Mouse (Mus musculus) urinary bladder, adult 18-20 months (tissue): ENCODE measurements around the gene Top1.

Source experiments
- DNase-seq, 2 experiments: peaks; one replicate each; pipeline ENCODE4 v3.0.0; 2022; ENCODE audit warnings: low spot score in 2 of 2, mixed read lengths in 2 of 2

Gene Top1

GRCm38 (mm10) chr2:160645614-160646137 lies at the start of gene Top1:
Gene Top1 (plus strand): TSS chr2:160645888.
- DNase-seq, result peak; percentile 97 to 99

- DNase-seq, result peak; percentile 41 to 51
Measured at GRCm38 (mm10) chr2:160597582-160598281, 48.0 kb upstream of the Top1 start.

DNA sequence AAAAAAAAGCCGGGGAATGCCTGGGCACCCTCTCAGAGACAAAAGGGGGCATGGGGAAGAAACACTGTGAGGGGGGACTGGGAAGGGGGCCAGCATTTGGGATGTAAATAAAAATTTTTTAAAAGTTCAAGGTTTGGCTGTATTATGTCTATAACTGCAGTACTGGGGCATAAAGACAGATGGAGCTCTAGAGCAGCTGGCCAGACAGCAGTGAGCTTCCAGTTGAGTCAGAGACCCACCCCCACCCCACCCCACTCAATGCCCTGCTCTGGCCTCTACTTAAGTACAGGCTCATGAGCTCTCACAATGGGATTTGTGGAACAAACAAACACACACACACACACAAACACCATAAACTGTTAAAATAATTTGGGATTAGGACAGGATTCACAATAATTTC lies 43.9 kb upstream of the Top1 start:
- no peak for DNase-seq

DNA sequence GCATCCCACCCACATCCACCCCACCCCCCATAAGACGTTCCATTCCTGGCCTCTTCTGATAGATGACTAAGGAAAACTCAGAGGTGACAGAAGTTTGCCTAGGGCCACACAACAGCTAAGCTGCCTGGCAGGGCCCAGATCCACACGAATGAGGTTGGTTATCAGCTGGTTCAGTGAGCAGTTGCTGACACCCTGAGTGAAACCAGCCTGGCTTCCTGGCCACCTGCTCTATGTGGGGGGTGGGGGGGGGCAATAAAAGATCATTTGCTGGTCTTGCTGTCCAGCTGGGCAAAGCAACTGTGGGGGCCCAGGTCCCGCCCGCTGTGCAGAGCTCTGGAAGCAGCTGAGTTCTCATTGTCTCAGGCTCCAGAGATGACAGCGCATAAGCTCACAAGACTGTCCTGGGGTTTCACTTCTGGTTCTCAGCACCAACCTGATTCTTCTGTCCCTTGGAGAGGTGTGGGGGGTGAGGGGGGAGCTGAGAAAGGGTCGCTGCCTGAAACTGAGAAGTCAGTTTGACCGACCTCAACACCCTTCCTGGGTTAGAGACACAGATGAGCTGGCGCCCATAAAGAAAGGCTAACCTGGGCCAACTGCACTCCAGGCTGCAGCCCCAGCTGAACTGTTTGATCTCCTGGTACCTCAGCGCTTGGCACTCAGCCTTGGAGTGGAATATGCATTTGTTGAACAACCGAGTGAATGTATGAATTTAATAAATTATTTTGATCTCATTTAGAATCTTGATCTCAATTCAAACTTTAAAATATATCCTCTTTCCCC lies 42.3 kb upstream of the Top1 start:
- DNase-seq, result no peak

GRCm38 (mm10) chr2:160610012-160610411 lies 35.7 kb upstream of the Top1 start:
- DNase-seq, result no peak

- DNase-seq, result no peak
Measured at GRCm38 (mm10) chr2:160613186-160613919, 32.3 kb upstream of the Top1 start.

DNA sequence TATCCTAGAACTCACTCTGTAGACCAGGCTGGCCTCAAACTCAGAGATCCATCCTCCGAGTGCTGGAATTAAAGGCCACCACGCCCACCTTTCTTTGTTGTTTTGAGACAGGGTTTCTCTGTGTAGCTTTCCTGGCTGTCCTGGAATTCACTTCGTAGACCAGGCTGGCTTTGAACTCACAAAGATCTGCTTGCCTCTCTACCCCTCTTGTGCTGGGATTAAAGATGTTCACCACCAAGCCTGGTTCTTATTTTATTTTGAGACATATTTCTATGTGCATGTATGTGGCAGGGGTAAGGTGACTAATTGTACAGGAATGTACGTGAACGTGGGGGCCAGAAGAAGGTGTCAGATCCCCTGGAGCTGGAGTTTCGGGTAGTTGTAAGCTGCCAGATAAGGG lies 27.9 kb upstream of the Top1 start:
- DNase-seq, result no peak

GRCm38 (mm10) chr2:160618619-160619220 lies 27.0 kb upstream of the Top1 start:
- no peak for DNase-seq

DNA sequence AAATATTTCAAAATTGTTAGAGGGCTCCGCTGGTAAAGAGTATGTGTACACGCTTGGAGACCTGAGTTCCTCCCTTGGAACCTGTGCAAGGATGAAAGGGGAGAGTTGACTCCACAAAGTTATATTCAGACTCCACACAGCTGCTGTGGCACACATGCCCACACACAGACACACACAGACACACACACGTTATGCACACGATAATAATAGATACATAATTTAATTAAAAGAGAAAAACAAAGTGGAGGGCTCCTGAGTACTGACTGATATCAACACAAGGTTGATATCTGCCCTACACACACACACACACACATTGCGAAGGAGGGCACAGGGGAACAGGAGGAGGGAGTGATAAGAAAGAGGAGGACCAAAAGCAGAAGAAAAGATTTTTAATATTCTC lies 26.4 kb upstream of the Top1 start:
- DNase-seq, result no peak

DNA sequence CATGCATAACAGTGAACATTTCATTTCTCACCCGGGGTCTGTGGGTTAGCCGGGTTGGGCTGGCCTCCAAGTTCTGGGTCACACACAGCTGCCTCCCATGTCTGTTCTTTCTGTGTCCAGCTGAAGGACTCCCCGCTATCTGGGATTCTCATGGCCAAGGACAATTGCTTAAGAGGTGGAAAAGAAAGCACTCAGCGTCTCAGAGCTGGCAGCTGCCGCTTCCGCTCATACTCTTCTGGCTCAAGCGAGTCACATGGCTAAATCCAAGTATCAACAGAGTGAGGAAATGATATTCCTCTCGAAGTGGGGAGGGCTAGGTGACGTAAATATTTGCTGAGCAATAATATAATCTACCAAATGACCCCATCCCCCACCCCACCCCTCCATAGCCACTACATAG lies 25.9 kb upstream of the Top1 start:
- DNase-seq, result peak; percentile 18 to 54

- no peak for DNase-seq
Measured at GRCm38 (mm10) chr2:160620279-160620963, 25.3 kb upstream of the Top1 start.

DNA sequence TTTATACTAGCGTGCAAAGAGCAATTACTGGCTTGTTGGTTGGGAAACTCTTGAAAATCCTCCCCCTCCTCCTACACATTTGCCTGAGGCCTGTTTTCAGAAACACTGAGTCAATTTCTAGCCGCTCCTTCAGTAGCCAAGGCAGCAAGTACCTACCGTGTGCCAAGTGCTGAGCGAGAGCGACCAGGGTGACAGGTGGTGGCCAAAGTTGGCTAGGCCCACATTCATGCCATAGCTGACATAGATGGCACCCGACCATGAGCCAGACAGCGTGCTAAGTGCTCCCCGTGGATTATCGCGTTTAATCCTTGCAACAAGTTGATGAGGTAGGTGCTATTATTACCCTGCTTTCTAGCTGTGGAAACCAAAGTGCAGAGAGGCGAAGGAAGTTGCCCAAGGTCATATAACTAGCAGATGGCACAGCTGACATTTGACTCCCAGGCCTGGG lies 24.7 kb upstream of the Top1 start:
- no peak for DNase-seq

GRCm38 (mm10) chr2:160621661-160622211 lies 24.0 kb upstream of the Top1 start:
- DNase-seq, result peak; percentile 34 to 73

DNA sequence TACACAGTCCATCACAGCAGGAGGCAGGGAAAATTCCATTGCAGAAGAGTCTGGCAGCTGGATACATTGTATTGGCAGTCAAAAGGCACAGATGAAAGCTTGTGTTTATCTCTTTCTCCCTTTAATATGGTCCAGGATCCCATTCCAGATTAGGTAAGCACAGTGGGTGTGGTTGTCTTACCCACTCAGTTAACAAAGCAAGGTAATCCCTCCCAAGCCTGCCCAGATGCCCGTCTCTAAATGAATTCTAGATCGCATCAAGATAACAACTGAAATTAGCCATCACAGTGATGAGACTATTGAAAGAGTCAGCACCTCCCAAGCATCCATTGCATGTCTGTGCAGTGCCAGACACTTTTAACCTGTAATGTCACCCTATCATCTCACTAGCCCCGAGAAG lies 23.0 kb upstream of the Top1 start:
- no peak for DNase-seq

DNA sequence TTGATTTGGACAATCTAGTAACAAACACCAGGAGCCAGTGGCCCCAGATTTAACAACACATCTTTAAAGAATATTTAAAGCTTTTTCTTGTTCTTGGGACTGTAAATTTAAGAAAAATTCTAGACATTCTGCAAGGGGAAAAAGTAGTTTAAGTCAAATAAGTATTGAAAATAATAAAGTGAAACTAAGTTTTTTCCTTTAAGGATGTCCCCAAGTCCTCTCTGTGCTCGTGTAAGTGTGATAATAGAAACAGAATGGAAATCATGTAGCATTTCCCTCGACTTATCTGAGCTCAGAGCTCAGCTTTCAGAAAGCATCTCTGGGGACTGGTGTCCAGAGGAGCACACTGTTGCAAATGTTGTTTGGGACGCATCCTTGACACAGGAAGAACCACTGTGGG lies 21.9 kb upstream of the Top1 start:
- DNase-seq, result no peak

- no peak for DNase-seq
Measured at GRCm38 (mm10) chr2:160627207-160628025, 18.3 kb upstream of the Top1 start.

DNA sequence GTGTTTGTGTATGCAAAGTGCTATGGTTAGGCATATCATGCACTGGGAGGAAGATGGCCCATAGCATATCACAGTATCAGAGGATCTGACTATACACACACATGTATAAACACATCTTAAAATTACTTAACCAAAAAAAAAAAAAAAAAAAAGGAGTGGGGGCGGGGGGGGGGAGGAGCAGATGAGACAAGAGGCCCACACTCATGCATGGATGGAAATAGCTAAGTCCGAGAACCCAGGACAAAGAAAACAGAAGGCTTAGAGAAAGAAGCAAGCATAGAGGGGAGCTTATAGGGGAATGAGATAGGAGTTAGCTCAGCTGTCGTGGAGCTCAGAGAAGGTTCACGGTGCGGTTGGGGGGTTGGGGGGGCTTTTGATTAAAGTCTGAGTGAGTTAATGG lies 17.6 kb upstream of the Top1 start:
- no peak for DNase-seq

- DNase-seq, result no peak
Measured at GRCm38 (mm10) chr2:160628666-160629527, 16.8 kb upstream of the Top1 start.

DNA sequence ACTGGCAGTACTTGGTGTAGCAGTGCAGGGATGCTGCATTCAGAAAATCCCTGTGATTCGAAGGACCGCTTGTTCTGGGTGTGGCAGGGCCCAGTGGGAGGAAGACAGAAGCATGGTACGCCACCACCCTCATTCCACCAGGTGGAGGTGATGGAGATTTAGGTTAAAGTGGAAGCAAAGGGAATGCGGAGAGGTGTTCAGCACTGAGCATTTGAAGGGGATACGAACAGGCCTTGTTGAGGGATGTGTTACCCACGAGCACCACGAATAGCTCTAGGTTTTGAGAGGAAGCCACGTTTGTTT lies 16.2 kb upstream of the Top1 start:
- DNase-seq, result no peak
